Mouse (Mus musculus) myocyte (in vitro differentiated cells): ENCODE data around the gene Pdzd8. TPM values are rescaled to one million over a fixed set of nuclear protein-coding genes. Genes with fewer than 3 reads are reported as not detected.

Experiments used
- polyA plus RNA-seq: library from polyadenylated mRNA; unstranded; fragments of >200 nt; fragmentation: generic; extraction: Trizol; gene quantifications from one replicate; pipeline ENCODE4 v1.2.1, GENCODE M21; 2012; ENCODE audit warnings: missing spikeins

The Pdzd8 gene
- polyA plus RNA-seq, 1 experiment: 12.2 TPM

Other genes with a start within 250 kb of the Pdzd8 start
- not detected for gene Vax1, start 175.7 kb downstream of the Pdzd8 start, polyA plus RNA-seq
- gene Kcnk18, start 126.6 kb downstream of the Pdzd8 start, polyA plus RNA-seq: not detected
- gene Slc18a2, start 84.9 kb downstream of the Pdzd8 start, polyA plus RNA-seq: 0.42 TPM
- gene Rps12-ps3, start 23.5 kb downstream of the Pdzd8 start, polyA plus RNA-seq: 700 TPM
- gene Emx2, start 112.6 kb upstream of the Pdzd8 start, polyA plus RNA-seq: not detected